Mouse (Mus musculus): ENCODE data around the gene Polr2f. TPM values are rescaled to one million over a fixed set of nuclear protein-coding genes. Genes with fewer than 3 reads are reported as not detected.
A peak's percentile ranks its signal among the peaks of the same experiment; 100 is the strongest.

Polr2f gene
- total and polyA plus RNA-seq, 2 experiments from 2014 or later: 50.1 to 326 TPM

GRCm38 (mm10) chr15:79111774-79112173 is 29.0 kb upstream of the Polr2f start:
- no peak overlapping the region for H3K4me3 ChIP-seq (ENCODE audit: low read length)
- peaks cover 11% of the 10 kb centered on the region for H3K36me3 ChIP-seq (ENCODE audit: insufficient read depth, low read length)
- H3K4me2 ChIP-seq (ENCODE audit: low read depth, low read length): no peak overlapping the region
- H3K27ac ChIP-seq: no peak overlapping the region
- no peak overlapping the region for H3K9ac ChIP-seq (replicated peaks; ENCODE audit: low read length)
- H3K27me3 ChIP-seq (ENCODE audit: insufficient read depth, low read length): no peaks in the 10 kb centered on the region
- H3K4me1 ChIP-seq (ENCODE audit: insufficient read depth, low read length): peaks cover 8% of the 10 kb centered on the region; the same call in 1 of the 2 replicates
- no peaks in the 10 kb centered on the region for H3K9me3 ChIP-seq (ENCODE audit: low read length)
- ATAC-seq: no peak
- WGBS: 62% methylated on average over 4 of the region's 4 CpGs
- DNase-seq (ENCODE audit: low spot score): peak; percentile 48
- TF ChIP-seq CTCF (IDR thresholded peaks at IDR 0.05; ENCODE audit: low read depth): no peak

- no peak for DNase-seq (ENCODE audit: low spot score)
- TF ChIP-seq CTCF (IDR thresholded peaks at IDR 0.05; ENCODE audit: low read depth): no peak
- Histone ChIP-seq H3K36me3 (ENCODE audit: insufficient read depth, low read length) (peaks cover 14% of the 10 kb centered on the region), H3K4me1 (ENCODE audit: insufficient read depth, low read length) (peaks cover 8% of the 10 kb centered on the region; the same call in 1 of the 2 replicates), H3K9me3 (ENCODE audit: low read length) (no peaks in the 10 kb centered on the region), H3K4me3 (ENCODE audit: low read length) (no peak overlapping the region), H3K27ac (no peak overlapping the region), H3K9ac (replicated peaks; ENCODE audit: low read length) (no peak overlapping the region), H3K27me3 (ENCODE audit: insufficient read depth, low read length) (no peaks in the 10 kb centered on the region), H3K4me2 (ENCODE audit: low read depth, low read length) (no peak overlapping the region)
- no peak for ATAC-seq
- WGBS: 73% methylated on average over 5 of the region's 5 CpGs
Observed at GRCm38 (mm10) chr15:79115276-79115675, 25.5 kb upstream of the Polr2f start.

GRCm38 (mm10) chr15:79119491-79119890 is 21.3 kb upstream of the Polr2f start:
- no peak for DNase-seq (ENCODE audit: low spot score)
- Histone ChIP-seq H3K27me3 (ENCODE audit: insufficient read depth, low read length) (no peaks in the 10 kb centered on the region), H3K9ac (replicated peaks; ENCODE audit: low read length) (no peak overlapping the region), H3K4me3 (ENCODE audit: low read length) (no peak overlapping the region), H3K27ac (no peak overlapping the region), H3K36me3 (ENCODE audit: insufficient read depth, low read length) (peaks cover 35% of the 10 kb centered on the region), H3K4me1 (ENCODE audit: insufficient read depth, low read length) (no peaks in the 10 kb centered on the region), H3K9me3 (ENCODE audit: low read length) (no peaks in the 10 kb centered on the region), H3K4me2 (ENCODE audit: low read depth, low read length) (no peak overlapping the region)
- TF ChIP-seq CTCF (IDR thresholded peaks at IDR 0.05; ENCODE audit: low read depth): no peak
- no peak for ATAC-seq
- 85% methylated on average over 9 of the region's 9 CpGs for WGBS

GRCm38 (mm10) chr15:79122119-79122518 is 18.7 kb upstream of the Polr2f start:
- H3K4me3 ChIP-seq (ENCODE audit: low read length): no peak overlapping the region
- H3K9me3 ChIP-seq (ENCODE audit: low read length): no peaks in the 10 kb centered on the region
- ATAC-seq (no peak), DNase-seq (ENCODE audit: low spot score) (no peak)
- H3K27me3 ChIP-seq (ENCODE audit: insufficient read depth, low read length): no peaks in the 10 kb centered on the region
- no peaks in the 10 kb centered on the region for H3K4me1 ChIP-seq (ENCODE audit: insufficient read depth, low read length)
- no peak overlapping the region for H3K9ac ChIP-seq (replicated peaks; ENCODE audit: low read length)
- no peak overlapping the region for H3K4me2 ChIP-seq (ENCODE audit: low read depth, low read length)
- no peak overlapping the region for H3K27ac ChIP-seq
- TF ChIP-seq CTCF (IDR thresholded peaks at IDR 0.05; ENCODE audit: low read depth): no peak
- H3K36me3 ChIP-seq (ENCODE audit: insufficient read depth, low read length): peaks cover 37% of the 10 kb centered on the region
- WGBS: 47% methylated on average over 4 of the region's 4 CpGs

GRCm38 (mm10) chr15:79122546-79122945 is 18.3 kb upstream of the Polr2f start:
- 79% methylated on average over 13 of the region's 13 CpGs for WGBS
- no peaks in the 10 kb centered on the region for H3K4me1 ChIP-seq (ENCODE audit: insufficient read depth, low read length)
- no peak overlapping the region for H3K4me2 ChIP-seq (ENCODE audit: low read depth, low read length)
- no peak overlapping the region for H3K9ac ChIP-seq (replicated peaks; ENCODE audit: low read length)
- H3K27ac ChIP-seq: no peak overlapping the region
- ATAC-seq (no peak), DNase-seq (ENCODE audit: low spot score) (no peak)
- TF ChIP-seq CTCF (IDR thresholded peaks at IDR 0.05; ENCODE audit: low read depth): no peak
- H3K27me3 ChIP-seq (ENCODE audit: insufficient read depth, low read length): no peaks in the 10 kb centered on the region
- H3K4me3 ChIP-seq (ENCODE audit: low read length): no peak overlapping the region
- peaks cover 41% of the 10 kb centered on the region for H3K36me3 ChIP-seq (ENCODE audit: insufficient read depth, low read length)
- no peaks in the 10 kb centered on the region for H3K9me3 ChIP-seq (ENCODE audit: low read length)

- Histone ChIP-seq H3K27ac (no peak overlapping the region), H3K4me3 (ENCODE audit: low read length) (no peak overlapping the region), H3K9me3 (ENCODE audit: low read length) (no peaks in the 10 kb centered on the region), H3K4me1 (ENCODE audit: insufficient read depth, low read length) (no peaks in the 10 kb centered on the region), H3K9ac (replicated peaks; ENCODE audit: low read length) (no peak overlapping the region), H3K4me2 (ENCODE audit: low read depth, low read length) (no peak overlapping the region), H3K27me3 (ENCODE audit: insufficient read depth, low read length) (no peaks in the 10 kb centered on the region), H3K36me3 (ENCODE audit: insufficient read depth, low read length) (peaks cover 48% of the 10 kb centered on the region)
- no peak for DNase-seq (ENCODE audit: low spot score)
- WGBS: 84% methylated on average over 6 of the region's 6 CpGs
- no peak for ATAC-seq
- TF ChIP-seq CTCF (IDR thresholded peaks at IDR 0.05; ENCODE audit: low read depth): no peak
Observed at GRCm38 (mm10) chr15:79123751-79124150, 17.1 kb upstream of the Polr2f start.

GRCm38 (mm10) chr15:79124331-79124875 is 16.4 kb upstream of the Polr2f start:
- no peaks in the 10 kb centered on the region for H3K9me3 ChIP-seq (ENCODE audit: low read length)
- ATAC-seq (no peak), DNase-seq (ENCODE audit: low spot score) (no peak)
- no peaks in the 10 kb centered on the region for H3K27me3 ChIP-seq (ENCODE audit: insufficient read depth, low read length)
- no peaks in the 10 kb centered on the region for H3K4me1 ChIP-seq (ENCODE audit: insufficient read depth, low read length)
- H3K36me3 ChIP-seq (ENCODE audit: insufficient read depth, low read length): peaks cover 48% of the 10 kb centered on the region
- H3K9ac ChIP-seq (replicated peaks; ENCODE audit: low read length): no peak overlapping the region
- H3K4me2 ChIP-seq (ENCODE audit: low read depth, low read length): no peak overlapping the region
- no peak for TF ChIP-seq CTCF (IDR thresholded peaks at IDR 0.05; ENCODE audit: low read depth)
- H3K27ac ChIP-seq: no peak overlapping the region
- WGBS: 90% methylated on average over 10 of the region's 10 CpGs
- H3K4me3 ChIP-seq (ENCODE audit: low read length): no peak overlapping the region

Measured in hindbrain, postnatal 0 days (tissue).